ENCODE assay signal across 8 mouse cellular contexts in the genomic region with DNA sequence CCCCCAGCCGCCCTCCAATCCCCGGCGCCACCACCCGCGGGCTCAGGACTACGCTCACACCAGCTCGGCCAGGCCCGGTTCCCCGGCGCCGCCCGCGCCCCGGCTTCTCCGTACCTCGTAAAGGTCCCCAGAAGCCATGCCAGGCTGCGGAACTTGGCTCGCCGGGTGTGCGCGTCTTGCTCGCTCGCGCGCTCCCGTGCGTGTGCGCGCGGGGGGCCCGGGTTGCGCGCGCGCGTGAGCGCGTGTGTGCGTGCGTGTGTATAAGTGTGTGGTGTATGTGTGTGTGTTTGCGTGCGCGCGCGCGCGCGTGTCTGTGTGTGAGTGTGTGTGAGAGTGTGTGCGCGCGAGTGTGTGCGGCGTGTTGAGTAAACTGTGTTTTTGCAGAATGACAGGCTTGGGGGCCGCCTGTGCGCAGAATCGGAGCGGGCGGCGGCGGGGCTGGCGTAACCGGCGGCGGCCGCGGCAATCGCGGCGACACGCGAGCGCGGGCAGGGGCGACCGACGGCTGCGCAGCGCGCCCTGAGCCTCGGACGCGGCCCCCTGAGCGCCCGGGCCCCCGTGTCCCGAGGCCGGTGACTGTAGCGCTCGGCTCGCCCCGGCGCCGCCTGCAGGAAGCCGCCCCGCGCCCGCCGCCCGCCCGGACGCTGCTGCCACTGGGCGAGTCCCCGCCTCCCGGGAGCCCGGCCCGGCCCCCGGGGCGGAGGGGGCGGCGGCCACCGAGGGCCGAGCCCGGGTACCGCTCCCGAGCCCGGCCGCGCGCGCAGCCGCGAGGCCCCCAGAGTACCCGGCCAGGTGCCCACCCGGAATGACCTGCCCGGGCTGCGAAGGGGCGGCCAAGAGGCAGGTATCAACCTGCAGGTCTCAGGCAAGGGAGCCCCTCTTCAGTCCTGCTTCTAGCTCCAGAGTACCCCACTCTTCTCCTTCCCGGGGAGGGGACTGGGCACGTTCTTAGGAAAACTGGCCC. TPM values are rescaled to one million over a fixed set of nuclear protein-coding genes. Genes with fewer than 3 reads are reported as not detected.
DNase-seq lines count a peak whose midpoint lies in the region; ATAC-seq and TF ChIP-seq lines count a peak whose summit lies in the region.

A gene (minus strand): TSS at position 308 of the 964 bp plus-strand sequence.

- peak within 1 kb of the TSS; percentile 60 for H3K27ac ChIP-seq in cortical plate, adult 2 months (ENCODE audit: insufficient read depth, low read length)

- H3K9me3 ChIP-seq in megakaryocyte, embryonic 14.5 days: peaks cover 7% of the 10 kb centered on the region

- H3K4me1 ChIP-seq in cortical plate, adult 2 months (ENCODE audit: control insufficient read depth, insufficient read depth, low read length): 0 out of 2 replicates have a peak, but pooled peaks cover 2% of the 10 kb centered on the region
- H3K4me1 ChIP-seq in megakaryocyte, embryonic 14.5 days: peaks cover 22% of the 10 kb centered on the region

- peak; percentile 36; the same call in 1 of the 2 replicates for TF ChIP-seq POLR2A in cortical plate, adult 2 months (IDR thresholded peaks at IDR 0.05; ENCODE audit: extremely low read depth, insufficient read depth, low read length)

- H3K27me3 ChIP-seq in megakaryocyte, embryonic 14.5 days (replicated peaks): peaks cover 51% of the 10 kb centered on the region

- peaks cover 2% of the 10 kb centered on the region for H3K36me3 ChIP-seq in megakaryocyte, embryonic 14.5 days (replicated peaks; ENCODE audit: low read length)

- ATAC-seq in inflammation-experienced regulatory T-cells, adult 6 months: peak; percentile 60

- no peak for TF ChIP-seq CTCF in cortical plate, adult 2 months (IDR thresholded peaks at IDR 0.05; ENCODE audit: extremely low read depth, insufficient read depth, low read length)

- peak; percentile 84 to 95 for DNase-seq in adrenal gland, adult (ENCODE audit: inconsistent age in 2 of 2, low spot score in 1 of 2)
- peak; percentile 76 for DNase-seq in gastrocnemius, postnatal 25 days
- DNase-seq in left cerebral cortex, adult 9 months (ENCODE audit: low spot score in 2 of 2): peak; percentile 79 to 88
- DNase-seq in right cerebral cortex, adult 2 months (ENCODE audit: low spot score in 2 of 2): peak; percentile 78 to 93
- peak; percentile 71 for DNase-seq in urinary bladder, postnatal 25 days (ENCODE audit: low spot score)

- H3K4me3 ChIP-seq in cortical plate, adult 2 months (ENCODE audit: insufficient read depth, low read length): peak within 1 kb of the TSS; percentile 53
- H3K4me3 ChIP-seq in megakaryocyte, embryonic 14.5 days (replicated peaks): peak within 1 kb of the TSS; percentile 94

RNA-seq across cellular contexts. Expression of the gene that starts here (rescaled TPM):
- 3.8 and 4.2 TPM in 2 replicates for polyA plus RNA-seq in cortical plate, adult 2 months (2012; rRNA removed)
- total RNA-seq in gastrocnemius, postnatal 25 days (2021): 1 to 10 TPM; 2.9 to 3.2 TPM
- 10 to 100 TPM in 2 of 3 experiments, 1 to 10 TPM in 1; 7.8 to 21.9 (median 14.5) TPM for polyA plus RNA-seq in inflammation-experienced regulatory T-cells, adult 6 months (2017; shearing (Covaris generic))
- polyA plus RNA-seq in megakaryocyte, embryonic 14.5 days (2012; ENCODE audit: insufficient read depth, low replicate concordance): 1.1 TPM in 1 of 2 replicates, not detected in the other

Comparison
In these comparisons a context has a peak if more than half of its experiments do, and no peak if none do; other contexts are left out.
1. Peak in every context shown above with its lines: DNase-seq, ATAC-seq, H3K4me3 ChIP-seq and H3K27ac ChIP-seq.